Mouse (Mus musculus): Measurements from ENCODE around the gene Chdh. TPM values are rescaled to one million over a fixed set of nuclear protein-coding genes. Genes with fewer than 3 reads are reported as not detected.

Chdh gene
- polyA plus RNA-seq, 1 experiment, result not detected

GRCm38 (mm10) chr14:29986096-29986495 lies 22.7 kb upstream of the Chdh start:
- Histone ChIP-seq H3K4me3 (no peak overlapping the region), H3K36me3 (ENCODE audit: control insufficient read depth, insufficient read depth) (peaks cover 63% of the 10 kb centered on the region), H3ac (ENCODE audit: control insufficient read depth, insufficient read length) (no peak overlapping the region), H3K79me2 (ENCODE audit: control insufficient read depth, insufficient read depth) (peaks cover 2% of the 10 kb centered on the region), H3K4me2 (ENCODE audit: low read depth) (no peak overlapping the region), H3K27me3 (ENCODE audit: control insufficient read depth, insufficient read depth, insufficient read length) (no peaks in the 10 kb centered on the region)
- TF ChIP-seq POLR2A (IDR thresholded peaks at IDR 0.05; ENCODE audit: insufficient read length, low read depth) (no peak), CEBPB (IDR thresholded peaks at IDR 0.05; ENCODE audit: insufficient read depth, poor library complexity, severe bottlenecking) (no peak), TCF3 (IDR thresholded peaks at IDR 0.05; ENCODE audit: insufficient read length, low read depth) (no peak), REST (IDR thresholded peaks at IDR 0.05; ENCODE audit: insufficient read depth, insufficient read length) (no peak), POLR2AphosphoS2 (IDR thresholded peaks at IDR 0.05; ENCODE audit: insufficient read length, low read depth) (no peak), SRF (IDR thresholded peaks at IDR 0.05; ENCODE audit: control insufficient read depth, insufficient read length, low read depth) (no peak)

DNA sequence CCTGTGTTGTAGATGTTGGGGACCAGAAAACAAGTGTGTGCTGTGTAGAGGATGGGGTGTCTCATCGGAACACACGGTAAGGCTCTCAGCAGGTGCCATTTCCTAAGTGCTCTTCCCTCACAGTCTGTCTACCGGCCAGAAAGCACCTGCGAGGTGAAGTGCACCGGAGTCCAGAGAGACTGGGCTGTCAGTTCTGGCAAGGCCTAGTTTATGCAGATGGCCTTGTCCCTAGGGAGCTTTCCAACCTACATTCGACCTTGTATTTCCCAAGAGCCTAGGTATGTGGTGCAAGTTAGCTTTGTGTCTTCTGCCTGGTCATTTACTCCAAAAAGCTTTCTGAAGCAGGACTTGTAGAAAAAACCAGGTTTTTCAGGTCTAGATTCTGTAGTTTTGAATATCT lies 21.5 kb upstream of the Chdh start:
- Histone ChIP-seq H3K27me3 (ENCODE audit: control insufficient read depth, insufficient read depth, insufficient read length) (no peaks in the 10 kb centered on the region), H3K79me2 (ENCODE audit: control insufficient read depth, insufficient read depth) (no peaks in the 10 kb centered on the region), H3K4me3 (no peak overlapping the region), H3ac (ENCODE audit: control insufficient read depth, insufficient read length) (no peak overlapping the region), H3K4me2 (ENCODE audit: low read depth) (no peak overlapping the region), H3K36me3 (ENCODE audit: control insufficient read depth, insufficient read depth) (peaks cover 53% of the 10 kb centered on the region)
- TF ChIP-seq MAX (IDR thresholded peaks at IDR 0.05; ENCODE audit: low read depth) (no peak), TCF3 (IDR thresholded peaks at IDR 0.05; ENCODE audit: insufficient read length, low read depth) (no peak), E2F4 (IDR thresholded peaks at IDR 0.05; ENCODE audit: insufficient read depth) (no peak), USF1 (IDR thresholded peaks at IDR 0.05; ENCODE audit: low read depth) (no peak), POLR2A (IDR thresholded peaks at IDR 0.05; ENCODE audit: insufficient read length, low read depth) (no peak), TCF12 (IDR thresholded peaks at IDR 0.05; ENCODE audit: insufficient read depth, poor library complexity, severe bottlenecking) (no peak), CEBPB (IDR thresholded peaks at IDR 0.05; ENCODE audit: insufficient read depth, poor library complexity, severe bottlenecking) (no peak), REST (IDR thresholded peaks at IDR 0.05; ENCODE audit: insufficient read depth, insufficient read length) (no peak), SRF (IDR thresholded peaks at IDR 0.05; ENCODE audit: control insufficient read depth, insufficient read length, low read depth) (no peak), POLR2AphosphoS2 (IDR thresholded peaks at IDR 0.05; ENCODE audit: insufficient read length, low read depth) (no peak), MYOD1 (IDR thresholded peaks at IDR 0.05; ENCODE audit: control insufficient read depth in 1 of 3, insufficient read length in 2 of 3, low read depth in 2 of 3) (no peak), MYOG (IDR thresholded peaks at IDR 0.05; ENCODE audit: control insufficient read depth in 1 of 3, insufficient read depth in 1 of 3, insufficient read length in 2 of 3, low read depth in 2 of 3) (no peak)

- TF ChIP-seq POLR2A (IDR thresholded peaks at IDR 0.05; ENCODE audit: insufficient read length, low read depth) (no peak), SRF (IDR thresholded peaks at IDR 0.05; ENCODE audit: control insufficient read depth, insufficient read length, low read depth) (no peak), USF1 (IDR thresholded peaks at IDR 0.05; ENCODE audit: low read depth) (no peak)
- Histone ChIP-seq H3K4me3 (no peak overlapping the region), H3K36me3 (ENCODE audit: control insufficient read depth, insufficient read depth) (peaks cover 51% of the 10 kb centered on the region), H3K79me2 (ENCODE audit: control insufficient read depth, insufficient read depth) (no peaks in the 10 kb centered on the region), H3ac (ENCODE audit: control insufficient read depth, insufficient read length) (no peak overlapping the region), H3K27me3 (ENCODE audit: control insufficient read depth, insufficient read depth, insufficient read length) (no peaks in the 10 kb centered on the region), H3K4me2 (ENCODE audit: low read depth) (no peak overlapping the region)
Measured at GRCm38 (mm10) chr14:29987739-29988138, 21.1 kb upstream of the Chdh start.

DNA sequence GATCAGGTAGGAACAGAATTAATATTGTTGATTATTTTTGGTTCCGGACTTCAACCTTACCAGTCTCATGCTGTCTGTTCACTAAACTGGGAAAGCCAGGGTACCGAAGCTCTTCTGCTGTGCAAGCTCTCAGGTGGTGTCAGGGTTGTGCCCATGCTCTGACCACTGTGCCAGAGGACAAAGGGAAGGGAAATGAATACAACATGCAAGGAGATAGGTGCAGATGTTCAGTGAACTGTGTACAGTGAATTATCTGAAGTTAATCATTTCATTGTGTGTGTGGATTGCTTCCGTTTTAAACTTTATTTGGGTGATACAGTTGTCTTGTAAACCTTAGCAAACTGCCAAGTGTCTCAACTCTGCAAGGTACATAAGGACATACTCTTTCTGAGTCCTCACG lies 20.5 kb upstream of the Chdh start:
- peaks cover 50% of the 10 kb centered on the region for H3K36me3 ChIP-seq (ENCODE audit: control insufficient read depth, insufficient read depth)
- H3ac ChIP-seq (ENCODE audit: control insufficient read depth, insufficient read length), result no peak overlapping the region

DNA sequence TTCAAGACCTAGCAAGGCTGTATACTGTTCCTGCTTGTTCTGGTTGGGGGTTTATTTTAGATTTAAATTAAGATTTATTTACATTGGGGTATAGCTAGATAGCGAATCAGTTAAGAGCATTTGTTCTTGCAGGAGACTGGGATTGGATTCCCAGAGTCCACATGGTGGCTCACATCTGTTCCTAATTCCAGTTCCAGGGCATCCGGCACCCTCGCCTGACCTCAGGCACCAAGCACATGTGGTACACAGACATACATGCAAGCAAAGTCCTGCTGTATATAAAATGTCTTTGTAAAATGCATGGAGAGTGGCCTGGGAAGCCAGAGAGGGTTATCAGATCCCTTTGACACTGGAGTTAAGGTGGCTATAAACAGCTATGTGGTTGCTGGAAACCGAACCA lies 13.8 kb upstream of the Chdh start:
- no peak overlapping the region for H3K4me3 ChIP-seq
- H3K27me3 ChIP-seq (ENCODE audit: control insufficient read depth, insufficient read depth, insufficient read length), result no peaks in the 10 kb centered on the region
- no peak for TF ChIP-seq POLR2AphosphoS2 (IDR thresholded peaks at IDR 0.05; ENCODE audit: insufficient read length, low read depth)
- no peak for TF ChIP-seq USF1 (IDR thresholded peaks at IDR 0.05; ENCODE audit: low read depth)
- no peak for TF ChIP-seq CEBPB (IDR thresholded peaks at IDR 0.05; ENCODE audit: insufficient read depth, poor library complexity, severe bottlenecking)
- H3K36me3 ChIP-seq (ENCODE audit: control insufficient read depth, insufficient read depth), result peaks cover 19% of the 10 kb centered on the region
- H3ac ChIP-seq (ENCODE audit: control insufficient read depth, insufficient read length), result no peak overlapping the region
- H3K4me2 ChIP-seq (ENCODE audit: low read depth), result no peak overlapping the region
- no peaks in the 10 kb centered on the region for H3K79me2 ChIP-seq (ENCODE audit: control insufficient read depth, insufficient read depth)

More for the DNA sequence above, 20.5 kb upstream of the Chdh start:
- no peak overlapping the region for H3K4me3 ChIP-seq
- no peak overlapping the region for H3K4me2 ChIP-seq (ENCODE audit: low read depth)
- TF ChIP-seq MAX (IDR thresholded peaks at IDR 0.05; ENCODE audit: low read depth) (no peak), CEBPB (IDR thresholded peaks at IDR 0.05; ENCODE audit: insufficient read depth, poor library complexity, severe bottlenecking) (no peak), MYOG (IDR thresholded peaks at IDR 0.05; ENCODE audit: control insufficient read depth in 1 of 3, insufficient read depth in 1 of 3, insufficient read length in 2 of 3, low read depth in 2 of 3) (no peak), MYOD1 (IDR thresholded peaks at IDR 0.05; ENCODE audit: control insufficient read depth in 1 of 3, insufficient read length in 2 of 3, low read depth in 2 of 3) (no peak), TCF3 (IDR thresholded peaks at IDR 0.05; ENCODE audit: insufficient read length, low read depth) (no peak), POLR2AphosphoS2 (IDR thresholded peaks at IDR 0.05; ENCODE audit: insufficient read length, low read depth) (no peak), USF1 (IDR thresholded peaks at IDR 0.05; ENCODE audit: low read depth) (no peak), E2F4 (IDR thresholded peaks at IDR 0.05; ENCODE audit: insufficient read depth) (no peak), REST (IDR thresholded peaks at IDR 0.05; ENCODE audit: insufficient read depth, insufficient read length) (no peak), POLR2A (IDR thresholded peaks at IDR 0.05; ENCODE audit: insufficient read length, low read depth) (no peak), TCF12 (IDR thresholded peaks at IDR 0.05; ENCODE audit: insufficient read depth, poor library complexity, severe bottlenecking) (no peak), SRF (IDR thresholded peaks at IDR 0.05; ENCODE audit: control insufficient read depth, insufficient read length, low read depth) (no peak)
- no peaks in the 10 kb centered on the region for H3K79me2 ChIP-seq (ENCODE audit: control insufficient read depth, insufficient read depth)
- no peaks in the 10 kb centered on the region for H3K27me3 ChIP-seq (ENCODE audit: control insufficient read depth, insufficient read depth, insufficient read length)

Data from myocyte (in vitro differentiated cells).